ENCODE assay signal across 8 mouse cellular contexts in genomic region chr2:143545299-143545751, GRCm38 (mm10). TPM values are rescaled to one million over a fixed set of nuclear protein-coding genes. Genes with fewer than 3 reads are reported as not detected.
DNase-seq lines count a peak whose midpoint lies in the region; ATAC-seq and TF ChIP-seq lines count a peak whose summit lies in the region.

No protein-coding gene starts in this region.

- TF ChIP-seq CTCF in cerebellum, adult 2 months (IDR thresholded peaks at IDR 0.05; ENCODE audit: borderline replicate concordance, insufficient read depth, low read depth, low read length): no peak
- no peak for TF ChIP-seq CTCF in forebrain, postnatal 0 days (IDR thresholded peaks at IDR 0.05; ENCODE audit: low read depth)

- 0 out of 2 replicates have a peak, but pooled peaks cover 6% of the 10 kb centered on the region for H3K4me1 ChIP-seq in heart, embryonic 16.5 days (ENCODE audit: control insufficient read depth, insufficient read depth, low read length)
- H3K4me1 ChIP-seq in cerebellum, adult 2 months (ENCODE audit: control insufficient read depth, insufficient read depth, low read length): peaks cover 4% of the 10 kb centered on the region; the same call in 1 of the 2 replicates
- H3K4me1 ChIP-seq in forebrain, postnatal 0 days (ENCODE audit: insufficient read depth): peaks cover 3% of the 10 kb centered on the region; the same call in 1 of the 2 replicates
- H3K4me1 ChIP-seq in limb, embryonic 11.5 days (ENCODE audit: control insufficient read depth, insufficient read depth, low read length): peaks cover 7% of the 10 kb centered on the region; the same call in 1 of the 2 replicates

- H3K36me3 ChIP-seq in heart, embryonic 16.5 days (ENCODE audit: control insufficient read depth, insufficient read depth): no peaks in the 10 kb centered on the region
- no peaks in the 10 kb centered on the region for H3K36me3 ChIP-seq in forebrain, postnatal 0 days (ENCODE audit: insufficient read depth)
- H3K36me3 ChIP-seq in limb, embryonic 11.5 days (ENCODE audit: control insufficient read depth, insufficient read depth, low read length): no peaks in the 10 kb centered on the region

- no peak for TF ChIP-seq POLR2A in cerebellum, adult 2 months (IDR thresholded peaks at IDR 0.05; ENCODE audit: borderline replicate concordance, insufficient read depth, low read length)

- peak overlapping the region; percentile 76 for H3K4me2 ChIP-seq in heart, embryonic 16.5 days (ENCODE audit: low read depth, low read length)
- H3K4me2 ChIP-seq in forebrain, postnatal 0 days (ENCODE audit: low read depth): peak overlapping the region; percentile 68
- H3K4me2 ChIP-seq in limb, embryonic 11.5 days (ENCODE audit: low read depth, severe bottlenecking): peak overlapping the region; percentile 86

- 0% methylated on average over 7 of the region's 7 CpGs for WGBS in heart, embryonic 16.5 days
- WGBS in cerebellum, adult 2 months: 1% methylated on average over 7 of the region's 7 CpGs
- WGBS in forebrain, postnatal 0 days: under 1% methylated on average over 7 of the region's 7 CpGs
- 1% methylated on average over 7 of the region's 7 CpGs for WGBS in limb, embryonic 11.5 days

- H3K9me3 ChIP-seq in heart, embryonic 16.5 days (replicated peaks; ENCODE audit: control insufficient read depth, low read length): no peaks in the 10 kb centered on the region
- H3K9me3 ChIP-seq in forebrain, postnatal 0 days (ENCODE audit: low read length): no peaks in the 10 kb centered on the region
- no peaks in the 10 kb centered on the region for H3K9me3 ChIP-seq in limb, embryonic 11.5 days (ENCODE audit: control insufficient read depth, low read length)

- H3K4me3 ChIP-seq in heart, embryonic 16.5 days (ENCODE audit: low read length): peak overlapping the region; percentile 51
- peak overlapping the region; percentile 78 for H3K4me3 ChIP-seq in cerebellum, adult 2 months (replicated peaks; ENCODE audit: insufficient read depth, low read depth, low read length)
- H3K4me3 ChIP-seq in forebrain, postnatal 0 days (ENCODE audit: low read depth, low read length): peak overlapping the region; percentile 51
- H3K4me3 ChIP-seq in limb, embryonic 11.5 days (ENCODE audit: low read depth, low read length): peak overlapping the region; percentile 43

- H3K27me3 ChIP-seq in heart, embryonic 16.5 days (ENCODE audit: control insufficient read depth, insufficient read depth, low read length): peaks cover 51% of the 10 kb centered on the region
- no peaks in the 10 kb centered on the region for H3K27me3 ChIP-seq in cerebellum, adult 2 months (ENCODE audit: control insufficient read depth, insufficient read depth, low read length)
- no peaks in the 10 kb centered on the region for H3K27me3 ChIP-seq in forebrain, postnatal 0 days (ENCODE audit: insufficient read depth, low read length)
- peaks cover 36% of the 10 kb centered on the region for H3K27me3 ChIP-seq in limb, embryonic 11.5 days (ENCODE audit: control insufficient read depth, insufficient read depth, low read length)

- no peak for ATAC-seq in heart, embryonic 16.5 days (replicated peaks; ENCODE audit: extremely low read depth, insufficient read depth, low FRiP score)
- ATAC-seq in forebrain, postnatal 0 days: peak; percentile 26; the same call in 1 of the 2 replicates
- peak; percentile 37; the same call in 1 of the 2 replicates for ATAC-seq in limb, embryonic 11.5 days (ENCODE audit: insufficient number of reproducible peaks, low FRiP score, low TSS enrichment, low read depth)

- no peak for DNase-seq in heart, postnatal 4 days
- DNase-seq in cerebellum, adult 2 months: peak; percentile 65 to 68
- no peak for DNase-seq in forebrain, postnatal 0 days
- peak; percentile 48 for DNase-seq in limb, embryonic 11.5 days (ENCODE audit: low spot score)
- peak; percentile 39 to 48 for DNase-seq in right cerebral cortex, adult 2 months (ENCODE audit: low spot score in 2 of 2)
- no peak for DNase-seq in ovary, postnatal 36 days (ENCODE audit: low spot score)
- DNase-seq in testis, postnatal 14 days (ENCODE audit: low spot score): no peak

- H3K9ac ChIP-seq in heart, embryonic 16.5 days (ENCODE audit: low read length): no peak overlapping the region
- peak overlapping the region; percentile 68 for H3K9ac ChIP-seq in forebrain, postnatal 0 days
- 0 out of 2 replicates have a peak overlapping the region, but pooled peaks have one; percentile 17 for H3K9ac ChIP-seq in limb, embryonic 11.5 days (ENCODE audit: low read length)

- H3K27ac ChIP-seq in heart, embryonic 16.5 days (ENCODE audit: low read length): no peak overlapping the region
- H3K27ac ChIP-seq in cerebellum, adult 2 months (ENCODE audit: insufficient read depth, low read length): peak overlapping the region; percentile 85
- peak overlapping the region; percentile 74 for H3K27ac ChIP-seq in forebrain, postnatal 0 days (ENCODE audit: low read depth, low read length)
- no peak overlapping the region for H3K27ac ChIP-seq in limb, embryonic 11.5 days (replicated peaks; ENCODE audit: low read depth, low read length)

RNA-seq across cellular contexts. Expression of gene Pcsk2, which starts 0.6 kb away (rescaled TPM):
- polyA plus RNA-seq in heart, embryonic 16.5 days (2015; fragmentation: Nextera tagmentation; extraction: Ambion mirVana): 0.05 and 0.09 TPM in 2 replicates
- total RNA-seq in heart, postnatal 4 days (2021): under 1 TPM in 1 of 2 experiments, not detected in 1; 0.05 TPM
- polyA plus RNA-seq in cerebellum, adult 2 months (2012; rRNA removed): 69.5 and 70.5 TPM in 2 replicates
- total RNA-seq in forebrain, postnatal 0 days (2014; rRNA removed): 41.3 and 55.1 TPM in 2 replicates
- 21.8 and 25.7 TPM in 2 replicates for polyA plus RNA-seq in forebrain, postnatal 0 days (2015; fragmentation: Nextera tagmentation; extraction: Ambion mirVana)
- 0.47 and 0.51 TPM in 2 replicates for polyA plus RNA-seq in limb, embryonic 11.5 days (2014; fragmentation: Nextera tagmentation; extraction: Ambion mirVana)

Comparison
In these comparisons a context has a peak if more than half of its experiments do, and no peak if none do; other contexts are left out.
1. H3K27ac ChIP-seq: peak in cerebellum, adult 2 months (single experiment) and forebrain, postnatal 0 days (single experiment); none in heart, embryonic 16.5 days (single experiment) and limb, embryonic 11.5 days (single experiment).
2. DNase-seq: peak in cerebellum, adult 2 months (2 of 2), limb, embryonic 11.5 days (single experiment) and right cerebral cortex, adult 2 months (2 of 2); none in heart, postnatal 4 days (single experiment), forebrain, postnatal 0 days (single experiment), ovary, postnatal 36 days (single experiment) and testis, postnatal 14 days (single experiment).
3. RNA of gene Pcsk2, which starts 0.6 kb away (polyA plus RNA-seq): 69.5 to 70.5 TPM in cerebellum, adult 2 months and 21.8 to 25.7 TPM in forebrain, postnatal 0 days; 0.47 to 0.51 TPM in limb, embryonic 11.5 days and 0.05 to 0.09 TPM in heart, embryonic 16.5 days; every median in the first group is over 10 times any median in the second.
4. Peak in every context shown above with its lines, with median percentiles within 50 percentile points of each other: H3K4me2 ChIP-seq and H3K4me3 ChIP-seq.